Mouse (Mus musculus) spleen, postnatal 14 days (tissue): ENCODE data around the gene Gcnt1.

Experiments used
- DNase-seq, 2 experiments: peaks; one replicate each; pipeline ENCODE4 v3.0.0; 2021 to 2022; ENCODE audit warnings: low spot score in 2 of 2

Gene Gcnt1

DNA sequence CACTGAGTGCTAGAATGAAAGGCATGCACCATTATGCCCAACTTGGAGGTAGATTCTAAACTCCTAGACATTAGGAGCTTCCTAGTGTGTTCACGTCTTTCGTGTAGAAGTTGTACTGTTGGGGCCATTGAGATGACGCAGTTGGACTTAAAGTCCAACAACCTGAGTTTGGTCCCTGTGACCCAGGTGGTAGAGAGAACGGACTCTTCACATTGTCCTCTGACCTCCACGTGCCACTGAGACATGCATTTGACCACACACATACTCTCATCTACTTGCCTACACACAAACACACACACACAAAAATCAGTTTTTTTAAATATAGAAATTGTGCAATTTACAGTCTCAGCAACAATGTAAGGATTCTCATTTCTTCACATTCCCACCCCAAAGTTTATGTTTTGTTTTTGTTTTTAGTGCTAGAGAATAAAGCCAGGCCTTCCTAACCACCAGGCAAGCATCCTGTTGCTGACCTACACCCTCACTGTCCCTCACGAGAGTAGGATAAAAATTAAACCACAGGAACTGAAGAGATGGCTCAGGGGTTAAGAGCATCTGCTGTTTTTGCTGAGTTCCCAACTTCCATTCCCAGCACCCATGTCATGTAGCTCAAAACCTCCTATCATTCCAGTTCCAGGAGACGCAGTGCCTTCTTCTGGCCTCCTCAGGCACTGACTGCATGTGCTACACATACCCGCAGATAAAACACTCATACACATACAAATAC lies 6.1 kb downstream of the Gcnt1 start:
- DNase-seq: no peak

GRCm38 (mm10) chr19:17364741-17365140 lies 7.9 kb downstream of the Gcnt1 start:
- peak; percentile 18 to 41 for DNase-seq

DNA sequence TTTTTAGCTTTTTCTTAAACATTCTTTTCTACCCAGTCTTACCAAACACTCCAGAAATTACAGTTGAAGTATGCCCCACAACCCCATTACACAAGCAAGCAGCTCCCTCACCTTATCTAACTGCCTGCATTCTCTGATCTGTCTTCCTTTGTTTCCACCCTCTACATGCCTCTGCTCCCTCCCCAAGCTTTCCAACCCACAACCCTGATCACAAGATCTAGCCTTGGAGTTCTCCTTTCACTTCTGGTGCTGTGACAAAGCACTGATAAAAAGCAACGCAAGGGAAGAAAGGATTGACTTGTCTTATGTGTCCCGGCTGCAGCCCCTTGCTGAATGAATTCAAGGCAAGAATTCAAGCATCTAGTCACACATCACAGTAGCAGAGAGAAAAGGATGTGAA lies 11.5 kb downstream of the Gcnt1 start:
- DNase-seq: no peak

- DNase-seq: no peak
Measured at GRCm38 (mm10) chr19:17359315-17359890, 13.2 kb downstream of the Gcnt1 start.

DNA sequence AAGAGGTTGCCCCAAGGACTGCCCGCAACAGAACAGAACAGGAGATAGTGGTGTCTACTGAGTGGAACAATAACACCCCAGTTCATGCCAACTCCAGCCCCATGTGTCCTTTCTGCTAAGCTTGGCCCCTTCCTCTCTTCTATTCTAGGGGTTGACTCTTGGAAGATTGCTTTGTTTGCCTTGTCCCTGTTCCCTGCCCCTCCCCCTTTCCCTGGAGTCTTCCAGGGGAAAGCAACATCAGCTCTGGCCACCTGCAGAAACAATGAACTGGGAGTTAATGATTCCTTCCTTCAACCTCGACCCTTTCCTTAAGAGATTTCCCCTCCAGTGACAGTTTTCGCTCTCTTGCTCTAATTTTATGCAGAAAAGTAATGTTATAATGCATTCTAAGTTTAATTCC lies 15.3 kb downstream of the Gcnt1 start:
- no peak for DNase-seq

GRCm38 (mm10) chr19:17356932-17357331 lies 15.7 kb downstream of the Gcnt1 start:
- DNase-seq: no peak

- peak; percentile 90 for DNase-seq
Measured at GRCm38 (mm10) chr19:17355950-17356867, 16.4 kb downstream of the Gcnt1 start.

GRCm38 (mm10) chr19:17355361-17355760 lies 17.3 kb downstream of the Gcnt1 start:
- peak; percentile 14 to 20 for DNase-seq

DNA sequence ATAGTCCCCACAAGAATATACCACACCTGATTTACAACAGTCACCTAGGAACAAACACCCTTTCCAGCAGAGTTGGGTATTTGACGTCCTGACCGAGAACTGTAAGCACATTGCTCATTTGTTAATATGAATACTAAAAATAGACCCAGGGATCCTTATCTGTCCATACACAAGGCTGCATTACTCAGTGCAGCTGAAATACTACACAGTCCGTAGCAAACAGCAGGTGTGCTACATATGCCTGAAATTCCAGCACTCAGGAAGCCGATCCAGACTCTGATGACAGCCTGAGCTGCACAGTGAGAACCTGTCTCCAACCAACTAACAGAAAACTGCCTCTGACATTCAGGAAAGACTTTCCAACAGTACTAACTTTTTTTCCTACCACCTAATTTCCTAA lies 17.8 kb downstream of the Gcnt1 start:
- DNase-seq: no peak

GRCm38 (mm10) chr19:17354362-17354761 lies 18.3 kb downstream of the Gcnt1 start:
- DNase-seq: no peak

DNA sequence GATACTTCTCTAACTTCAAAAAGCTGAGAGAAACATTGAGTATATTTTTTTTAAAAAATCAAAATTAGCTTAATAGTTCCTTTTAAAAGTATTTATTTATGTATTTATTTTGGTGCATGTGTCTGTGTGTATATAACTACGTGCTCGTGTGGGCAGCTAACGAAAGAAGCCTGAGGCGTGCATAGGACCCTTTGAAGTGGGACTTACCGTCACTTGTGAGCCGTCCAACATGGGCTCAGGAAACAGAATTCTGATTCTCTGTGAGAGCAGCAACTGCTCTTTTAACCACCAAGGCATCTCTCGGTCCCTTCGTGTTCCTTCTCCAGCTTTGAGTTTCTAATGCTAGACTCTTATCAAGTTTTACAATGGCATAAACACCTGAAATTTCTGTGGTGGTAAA lies 18.9 kb downstream of the Gcnt1 start:
- DNase-seq: no peak

DNA sequence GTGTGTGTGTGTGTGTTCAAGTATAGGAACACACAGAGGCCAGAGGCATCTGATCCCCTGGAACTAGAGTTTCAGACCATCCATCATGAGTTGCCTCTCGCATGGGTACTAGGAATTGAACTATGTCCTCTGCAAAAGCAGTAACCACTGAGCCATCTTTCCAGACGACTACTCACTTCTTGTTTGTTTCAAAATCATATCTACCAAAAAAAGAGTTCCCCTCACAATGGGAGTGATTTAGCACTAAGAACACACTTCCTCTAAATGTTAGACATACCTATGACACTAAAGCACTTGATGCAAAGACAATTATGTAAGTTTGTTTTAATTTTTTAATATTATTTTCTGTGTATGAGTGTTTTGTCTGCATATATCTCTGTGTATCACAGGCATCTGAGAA lies 24.8 kb downstream of the Gcnt1 start:
- DNase-seq: no peak

- DNase-seq: no peak
Measured at GRCm38 (mm10) chr19:17346716-17347474, 25.7 kb downstream of the Gcnt1 start.

DNA sequence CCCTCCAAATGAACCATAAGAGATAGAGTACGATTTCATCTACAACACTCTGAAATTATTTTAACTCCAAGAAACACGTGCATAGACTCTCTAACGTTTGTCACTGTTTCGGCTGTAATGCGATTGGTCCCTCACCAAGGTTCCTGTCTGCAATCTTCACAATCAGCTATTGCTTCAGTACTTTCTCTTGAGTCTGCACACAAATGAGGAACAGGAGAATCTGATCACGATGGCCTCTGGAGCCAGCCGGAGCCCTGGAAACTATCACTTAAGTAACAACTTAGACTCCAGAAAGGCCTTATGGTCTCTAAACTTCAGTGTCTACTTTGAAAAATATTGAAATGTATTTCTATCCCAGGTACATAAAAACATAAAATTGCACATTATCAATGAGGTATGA lies 27.8 kb downstream of the Gcnt1 start:
- no peak for DNase-seq

GRCm38 (mm10) chr19:17339563-17339962 lies 33.1 kb downstream of the Gcnt1 start:
- no peak for DNase-seq

DNA sequence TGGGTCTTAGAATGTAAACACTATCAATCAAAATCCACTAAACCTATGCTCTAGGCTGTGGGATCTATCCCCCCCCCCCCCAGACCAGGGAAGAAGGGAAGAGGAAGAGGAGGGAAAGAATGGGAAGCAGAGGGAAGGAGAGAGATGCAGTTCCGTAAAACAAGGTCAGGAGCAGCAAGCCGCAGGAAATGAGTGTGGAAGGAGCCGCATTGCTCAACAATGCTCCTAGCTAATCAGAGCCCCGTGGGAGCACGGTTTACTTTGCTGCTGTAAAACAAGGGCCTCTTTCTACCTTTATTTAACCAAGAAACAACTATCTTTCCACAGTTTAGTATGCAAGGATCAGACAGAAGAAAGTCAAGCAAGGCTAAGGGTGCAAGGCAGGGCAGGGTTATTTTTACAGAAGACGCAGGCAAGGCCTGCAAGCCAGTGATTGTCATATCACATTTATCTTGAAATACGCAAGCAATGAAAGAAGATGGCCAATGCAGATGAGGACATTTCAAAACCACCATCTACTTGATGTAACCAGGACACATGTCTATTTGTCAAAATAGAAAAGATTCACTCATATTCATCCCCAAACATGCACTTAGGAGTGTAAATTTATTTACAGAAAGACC lies 35.5 kb downstream of the Gcnt1 start:
- DNase-seq: no peak

DNA sequence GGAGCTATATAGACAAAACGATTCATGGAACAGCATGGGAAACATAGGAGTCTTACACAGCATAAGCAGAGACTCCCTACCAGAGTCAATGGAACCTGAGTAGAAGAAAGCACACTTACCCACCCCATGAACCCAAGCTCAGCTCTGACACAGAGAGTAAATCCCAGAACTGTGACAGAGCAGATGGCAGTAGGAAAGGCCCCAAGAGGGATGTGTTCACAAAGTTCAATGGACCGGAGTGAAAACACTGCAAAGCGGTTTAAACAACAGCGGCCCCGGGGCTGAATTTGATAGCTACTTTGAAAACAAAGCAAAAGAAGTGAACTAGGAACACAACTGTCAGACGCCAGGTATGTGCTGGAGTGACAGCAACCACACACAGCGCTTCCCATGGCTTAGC lies 36.0 kb downstream of the Gcnt1 start:
- no peak for DNase-seq

GRCm38 (mm10) chr19:17334644-17335333 lies 37.9 kb downstream of the Gcnt1 start:
- DNase-seq: no peak

- DNase-seq: no peak
Measured at GRCm38 (mm10) chr19:17333043-17333442, 39.6 kb downstream of the Gcnt1 start.

DNA sequence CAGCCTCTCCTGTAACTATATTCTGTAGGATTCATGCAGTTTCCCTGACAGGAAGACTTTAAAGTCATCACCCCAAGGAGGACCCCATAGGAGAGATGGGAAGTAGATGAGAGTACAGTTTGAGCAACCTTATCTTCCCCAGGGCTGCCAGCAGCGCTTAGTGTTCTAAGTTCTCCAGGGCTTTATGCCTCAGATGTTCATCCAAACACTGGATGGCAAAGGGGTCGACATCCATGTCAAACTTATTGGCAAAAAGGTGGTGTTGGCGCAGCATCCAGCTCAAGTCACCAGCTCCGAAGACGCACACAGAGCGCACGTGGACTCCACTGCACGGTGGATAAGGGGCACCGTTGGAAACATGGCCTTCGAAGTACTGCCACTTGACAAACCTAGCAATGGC lies 43.7 kb downstream of the Gcnt1 start:
- no peak for DNase-seq

- DNase-seq: no peak
Measured at GRCm38 (mm10) chr19:17327881-17328404, 44.7 kb downstream of the Gcnt1 start.
